Mouse (Mus musculus) layer of hippocampus, adult 8-10 months (tissue): Measurements from ENCODE around the gene Fam120b. TPM values are rescaled to one million over a fixed set of nuclear protein-coding genes. Genes with fewer than 3 reads are reported as not detected.

Experiments used
- DNase-seq, 2 experiments: peaks; one replicate each; pipeline ENCODE4 v3.0.0; 2022; ENCODE audit warnings: low spot score in 2 of 2
- total RNA-seq, 4 experiments: library from RNA; stranded (reverse); gene quantifications; 2 replicates each; pipeline ENCODE4 v1.2.4; 2022

The Fam120b gene
- 10 to 100 TPM; 45.0 to 55.4 (median 50.5) TPM for total RNA-seq

DNA sequence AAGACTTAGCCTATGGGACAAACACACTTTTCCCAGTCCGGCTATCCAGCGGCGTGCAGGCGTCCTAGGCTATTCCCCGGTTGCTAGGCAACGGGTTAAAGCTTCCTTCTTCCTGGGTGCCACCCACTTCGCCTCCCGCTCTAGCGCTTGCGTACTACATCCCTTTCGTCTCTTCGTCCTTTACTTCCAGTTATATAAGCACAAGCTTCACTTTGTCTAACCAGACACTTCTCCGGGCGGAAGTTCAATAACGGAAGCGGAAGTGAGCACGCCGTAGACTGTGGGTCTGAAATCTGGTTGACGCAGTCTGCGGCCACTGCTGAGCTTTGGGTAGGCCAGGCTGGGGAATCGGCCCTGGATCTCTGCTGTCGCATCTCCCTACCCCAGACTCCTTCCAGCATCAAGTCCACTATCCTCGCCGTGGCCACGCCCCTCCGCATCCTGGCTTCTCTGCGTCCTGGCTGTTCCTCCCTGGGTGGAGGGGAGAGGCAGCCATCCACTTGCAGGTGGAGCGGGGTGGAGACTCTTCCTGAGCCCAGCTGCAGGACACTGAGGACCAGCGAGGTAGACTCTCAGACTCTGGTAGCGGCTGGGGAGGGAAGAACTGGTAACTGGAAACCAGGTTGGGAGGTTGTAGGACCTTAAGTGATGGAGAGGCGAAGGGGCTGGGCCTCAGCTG, at the start of gene Fam120b:
Gene Fam120b, plus strand, starts transcription at position 206 of the 679 bp plus-strand sequence.
- DNase-seq = peak; percentile 92 to 96

DNA sequence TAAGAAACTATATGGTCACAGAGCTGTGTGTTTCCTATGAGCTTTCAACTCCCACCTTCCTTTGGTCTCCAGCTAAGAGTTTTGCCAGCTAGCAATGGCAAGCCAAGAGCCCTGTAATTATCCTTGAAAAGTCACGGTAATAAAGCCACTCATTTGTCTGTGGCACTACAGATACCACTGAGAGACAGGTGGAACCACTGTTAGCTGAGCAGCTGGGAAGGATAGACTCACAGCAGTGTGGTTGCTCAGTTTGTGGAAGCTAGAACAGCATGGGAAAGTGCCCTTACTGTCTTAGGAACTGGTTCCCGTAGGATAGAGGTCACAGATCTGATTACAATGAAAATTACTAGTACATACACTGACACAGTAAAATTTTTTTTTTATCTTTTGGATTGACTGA, 45.9 kb upstream of the Fam120b start:
- DNase-seq = no peak

DNA sequence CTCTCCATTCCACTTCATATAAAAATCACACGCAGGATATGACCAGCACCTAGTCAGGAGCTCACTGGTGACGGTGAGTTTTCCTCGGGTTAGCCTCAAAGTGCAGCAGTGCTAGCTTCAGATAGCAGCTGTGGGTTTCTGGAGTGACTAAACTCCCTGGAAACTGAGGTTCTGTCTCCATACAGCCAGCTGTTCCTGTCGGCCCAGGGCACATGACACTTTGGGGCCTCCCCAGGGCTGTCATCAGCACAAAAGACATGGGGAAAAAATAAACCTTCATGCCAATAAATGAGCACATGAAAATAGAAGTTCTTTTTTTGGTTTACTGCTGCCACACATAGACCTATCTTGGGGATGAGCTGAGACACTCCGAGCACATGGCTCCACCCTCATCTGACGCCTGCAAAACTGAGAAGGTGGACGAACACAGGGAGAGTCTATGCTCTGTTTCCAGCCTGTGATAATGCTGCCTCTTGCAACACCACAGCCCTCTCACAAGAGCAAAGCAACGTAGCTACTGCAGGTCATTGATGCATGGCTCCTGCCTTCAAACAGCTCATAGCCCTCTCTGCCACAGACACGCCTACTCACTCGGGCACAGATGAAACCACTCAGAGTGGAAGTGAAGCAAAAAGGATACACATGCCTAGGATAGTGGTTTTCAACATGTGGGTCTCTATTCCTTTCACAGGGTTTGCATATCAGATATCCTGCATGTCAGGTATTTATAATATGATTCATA, 43.0 kb upstream of the Fam120b start:
- no peak for DNase-seq

DNA sequence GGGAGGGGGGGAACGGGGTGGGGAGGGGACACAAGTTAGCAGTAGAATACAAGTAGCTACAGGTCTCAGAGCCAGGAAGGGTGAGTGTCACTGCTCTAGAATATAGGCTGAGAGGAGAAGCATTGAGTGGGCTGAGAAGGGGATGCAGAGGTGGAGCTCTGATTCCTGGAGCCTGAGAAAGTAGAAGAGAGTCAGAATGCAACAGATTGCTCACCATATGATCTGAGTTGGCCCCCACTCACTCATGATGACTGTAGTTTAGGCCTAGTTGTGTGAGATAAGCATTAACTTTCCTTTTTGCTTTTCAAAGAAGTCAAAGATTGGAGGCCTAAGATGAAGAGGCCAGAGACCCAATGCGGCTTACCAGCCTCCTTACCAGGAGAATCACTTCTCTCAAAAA, 42.0 kb upstream of the Fam120b start:
- DNase-seq = no peak

DNA sequence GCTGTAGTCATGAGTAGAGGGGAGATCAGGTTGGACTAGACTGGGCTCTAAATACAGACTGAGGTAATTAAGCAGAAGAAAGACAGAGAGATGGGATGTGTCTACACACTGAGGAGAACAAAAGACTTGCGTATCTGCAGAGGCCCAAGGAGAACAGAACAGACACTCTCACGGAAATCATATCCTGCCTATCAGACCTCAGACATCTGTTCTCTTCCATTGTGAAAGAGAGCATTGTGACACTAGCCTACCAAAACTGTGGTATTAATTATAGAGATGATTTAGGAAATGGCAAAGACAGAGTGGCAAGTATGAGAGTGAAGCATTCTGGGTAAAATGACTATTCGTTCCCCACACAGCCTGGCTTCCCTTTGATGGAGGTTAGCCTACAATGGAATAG, 40.9 kb upstream of the Fam120b start:
- DNase-seq = no peak

DNA sequence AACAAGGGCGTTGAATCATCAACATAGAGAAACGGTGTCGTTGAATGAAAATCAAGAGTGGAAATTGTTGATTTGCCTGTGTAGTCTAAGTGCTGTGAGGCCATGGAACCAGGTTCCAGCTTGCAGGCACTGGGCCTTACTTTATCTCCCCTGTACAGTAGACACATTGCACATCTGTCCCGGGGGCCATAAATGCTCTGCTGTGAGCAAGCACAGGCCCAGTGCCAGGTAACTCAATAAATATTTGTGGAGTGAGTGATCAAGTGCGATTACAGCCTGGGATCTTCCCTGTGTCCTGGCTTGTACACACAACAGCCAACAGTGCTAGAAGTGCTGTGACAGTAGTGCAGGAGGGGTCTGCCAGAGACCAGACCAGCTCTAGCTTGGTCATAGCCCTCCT, 39.5 kb upstream of the Fam120b start:
- no peak for DNase-seq

DNA sequence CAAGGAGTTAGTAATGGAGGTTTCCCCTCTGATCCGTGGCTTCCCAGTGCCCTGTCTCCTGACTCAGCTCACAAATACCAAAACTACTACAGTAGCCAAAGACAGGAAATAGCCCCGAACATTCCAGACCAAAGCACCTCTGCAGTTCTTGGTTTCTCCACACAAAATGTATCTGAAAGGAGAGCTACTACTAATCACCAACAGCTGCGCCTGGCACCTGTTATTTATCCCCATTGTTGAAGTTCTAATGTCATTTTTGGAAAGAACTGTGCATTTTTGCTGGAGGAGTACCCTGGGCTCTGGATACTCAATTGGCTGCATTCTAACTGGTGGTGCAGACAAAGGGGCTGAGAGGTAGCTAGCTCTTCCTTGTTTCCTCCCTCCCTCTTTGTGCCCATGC, 38.9 kb upstream of the Fam120b start:
- DNase-seq = no peak

DNA sequence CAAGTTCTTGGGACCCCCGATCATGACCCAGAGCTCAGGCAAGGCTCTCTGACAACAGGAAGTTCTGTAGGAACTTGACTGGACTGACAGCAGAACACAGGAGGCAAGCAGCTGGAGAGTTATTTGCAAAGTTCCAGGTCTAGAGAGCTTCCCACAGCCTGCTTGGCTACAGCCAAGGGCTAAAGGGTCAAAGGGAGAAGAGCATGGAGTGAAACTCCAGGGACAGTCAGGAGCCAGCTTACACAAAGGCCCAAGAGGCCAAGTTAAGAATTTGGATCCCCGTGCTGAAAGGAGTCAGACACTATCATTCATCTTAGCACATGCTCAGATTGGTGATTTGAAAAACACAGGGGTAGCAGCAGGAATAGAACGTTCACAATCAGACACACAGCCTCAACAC, 32.3 kb upstream of the Fam120b start:
- no peak for DNase-seq

DNA sequence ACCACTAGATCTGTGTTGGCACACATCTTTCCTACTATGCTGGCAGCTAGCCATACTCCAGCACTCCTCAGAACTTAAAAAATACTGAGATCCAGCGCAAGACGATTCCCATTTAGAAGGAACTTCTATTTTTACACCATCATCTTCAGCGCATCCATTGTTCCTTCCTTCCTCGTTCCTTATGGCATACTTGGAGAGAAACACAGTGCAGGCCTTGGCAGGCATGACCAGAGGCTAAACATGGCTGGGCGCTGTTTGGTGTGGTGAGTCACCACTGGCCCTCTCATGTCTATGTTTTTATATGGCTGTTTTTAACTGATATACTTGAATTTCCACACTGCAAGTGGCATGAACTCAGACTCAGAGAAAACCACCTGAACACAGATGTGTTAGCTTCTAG, 30.4 kb upstream of the Fam120b start:
- DNase-seq = no peak

DNA sequence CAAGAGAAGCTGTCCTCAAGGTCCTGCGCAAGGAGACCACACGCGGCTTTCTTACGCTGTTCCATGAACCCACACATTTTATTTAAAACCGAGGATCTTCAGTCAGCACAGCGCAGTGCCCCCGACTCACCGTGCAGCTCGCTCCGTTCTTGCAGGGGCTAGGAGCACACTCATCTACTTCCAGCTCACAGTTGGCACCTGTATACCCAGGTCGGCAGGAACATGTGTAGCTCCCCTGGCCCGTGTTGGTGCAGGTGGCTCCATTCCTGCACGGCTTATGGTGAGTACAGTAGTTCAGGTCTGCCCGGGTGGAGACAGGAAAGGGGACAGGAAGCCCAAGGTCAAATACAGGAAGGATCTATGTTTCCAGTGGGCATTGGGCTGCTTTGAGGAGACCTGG, 25.6 kb upstream of the Fam120b start:
- no peak for DNase-seq

DNA sequence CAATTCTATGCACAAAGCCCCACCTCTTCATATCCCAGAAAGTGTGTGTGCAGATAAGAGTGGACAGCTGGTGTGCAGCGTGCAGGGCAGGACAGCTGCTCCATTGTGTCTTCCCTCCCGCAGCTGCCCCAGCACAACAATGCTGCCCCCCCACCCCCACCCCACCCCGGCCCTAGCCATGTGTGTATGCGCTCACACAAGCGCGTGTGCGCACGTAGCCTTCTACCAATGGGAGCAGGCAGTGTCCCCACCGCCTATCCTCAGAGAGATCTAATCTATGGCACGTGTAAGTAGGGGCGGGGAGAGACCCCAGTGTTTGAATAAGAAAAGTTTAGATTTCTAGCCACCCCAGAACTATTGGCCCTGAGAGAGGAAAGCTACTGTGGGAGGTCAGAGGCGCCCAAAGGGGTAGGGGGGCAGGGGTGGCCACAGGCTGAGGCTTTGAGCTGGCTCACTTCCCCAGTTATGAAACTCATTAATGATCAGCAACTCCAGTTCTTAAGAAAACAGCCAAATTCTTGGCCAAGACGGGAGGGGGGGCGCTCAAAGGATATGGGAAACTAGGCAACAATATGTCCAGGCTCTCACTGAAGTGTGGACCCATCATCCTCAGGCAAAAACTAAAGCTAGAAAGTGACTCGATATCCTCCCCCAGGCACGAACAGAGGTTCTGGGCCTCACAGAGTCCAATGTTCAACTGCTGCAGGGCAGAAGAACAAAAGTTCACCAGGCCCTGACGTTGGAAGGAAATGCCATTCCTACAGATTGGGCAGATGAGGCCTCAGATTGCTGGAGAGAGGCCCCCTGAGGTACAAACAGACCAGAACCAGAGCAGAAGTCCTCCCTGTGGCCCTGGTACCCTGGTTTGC, 23.8 kb upstream of the Fam120b start:
- no peak for DNase-seq

DNA sequence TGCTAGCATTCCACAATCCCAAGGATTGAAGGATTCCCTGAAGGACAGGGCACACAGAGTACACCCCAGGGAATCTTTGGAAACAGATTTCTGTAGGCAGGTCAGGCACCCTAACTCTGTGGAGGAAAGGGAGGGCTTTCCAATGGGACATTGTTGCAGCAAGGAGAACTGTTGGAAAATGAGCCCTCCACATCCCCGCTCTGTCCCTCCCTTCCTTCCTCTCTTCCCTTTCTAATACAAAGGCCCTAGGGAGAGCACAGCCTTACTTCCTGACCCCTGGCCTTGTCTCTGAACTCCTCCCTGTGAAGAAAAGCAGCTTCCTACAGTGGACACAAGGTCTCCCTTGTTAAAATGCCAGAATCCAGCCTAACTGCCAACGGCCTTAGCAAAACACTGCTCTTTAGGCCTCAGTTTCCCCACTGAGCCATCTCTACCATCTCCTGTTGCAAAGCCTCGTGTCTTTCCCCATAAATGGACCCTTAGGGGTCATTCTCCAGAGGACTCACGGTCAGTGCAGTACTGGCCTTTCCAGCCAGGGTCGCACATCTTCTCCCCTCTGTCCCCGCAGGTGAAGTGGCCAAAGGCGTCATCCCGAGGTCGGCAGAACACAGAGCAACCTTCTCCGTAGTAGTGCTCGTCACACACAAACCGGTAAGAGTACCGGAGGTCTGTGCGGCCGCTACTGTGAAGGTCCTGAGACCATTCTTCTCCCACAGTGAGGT, 22.9 kb upstream of the Fam120b start:
- no peak for DNase-seq

DNA sequence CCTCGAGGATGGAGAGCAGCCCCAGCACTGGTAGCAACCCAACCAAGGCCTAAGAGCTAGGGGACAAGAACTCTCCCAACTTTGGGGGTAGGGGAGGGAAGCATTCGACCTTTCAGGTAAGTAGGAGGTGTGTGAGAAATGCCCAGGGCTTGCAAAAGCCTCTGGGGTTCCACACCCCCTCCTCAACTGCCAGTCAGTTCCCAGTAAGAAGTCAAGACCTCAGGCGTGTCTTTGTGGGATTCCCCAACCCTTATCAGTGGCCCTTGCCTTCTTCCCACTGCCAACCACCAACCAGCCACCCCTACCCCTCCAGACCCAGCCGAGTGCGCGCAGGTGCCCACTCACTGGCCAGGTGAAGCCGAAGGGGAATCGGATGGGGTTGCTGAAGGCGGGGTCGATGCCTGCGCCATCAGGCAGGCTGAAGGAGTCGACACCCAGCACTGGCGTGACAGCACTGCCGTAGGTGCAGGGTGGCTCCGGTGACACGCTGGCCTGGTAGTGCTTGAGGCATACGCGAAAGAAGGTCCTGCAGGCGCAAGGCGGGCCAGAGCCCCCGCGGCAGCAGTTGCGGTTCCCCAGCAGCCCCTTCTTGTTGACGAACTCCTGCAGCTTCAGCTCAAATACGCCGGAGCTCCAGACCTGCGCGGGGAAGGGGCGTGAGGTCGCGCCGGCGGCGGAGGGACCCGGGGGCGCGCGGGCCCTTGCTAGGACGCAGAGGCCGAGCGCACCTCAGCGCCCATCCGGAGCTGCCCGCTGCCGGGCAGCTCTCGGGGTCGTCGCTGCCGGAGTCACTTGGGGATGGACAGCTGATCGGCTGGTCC, 21.5 kb upstream of the Fam120b start:
- DNase-seq = no peak

DNA sequence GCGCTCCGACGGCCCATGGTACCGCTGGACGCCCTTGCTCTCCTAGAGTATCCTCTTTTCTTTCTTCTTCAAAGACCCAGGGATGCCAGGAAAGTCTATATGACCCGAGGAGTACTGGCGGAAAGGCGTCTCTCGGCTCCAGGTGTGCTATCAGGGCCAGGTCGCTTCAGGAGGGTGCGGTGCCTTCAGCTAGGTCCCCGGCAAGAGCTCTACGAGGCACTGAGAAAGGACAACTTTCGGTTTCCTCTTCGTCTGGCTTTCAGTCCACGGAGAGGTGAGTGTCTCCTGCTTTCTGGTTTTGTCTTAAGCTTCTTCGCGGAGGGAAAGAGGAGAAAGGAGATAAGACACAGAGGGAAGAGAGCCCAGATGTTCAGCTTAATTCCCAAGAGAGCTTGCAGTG, 20.8 kb upstream of the Fam120b start:
- DNase-seq = no peak

DNA sequence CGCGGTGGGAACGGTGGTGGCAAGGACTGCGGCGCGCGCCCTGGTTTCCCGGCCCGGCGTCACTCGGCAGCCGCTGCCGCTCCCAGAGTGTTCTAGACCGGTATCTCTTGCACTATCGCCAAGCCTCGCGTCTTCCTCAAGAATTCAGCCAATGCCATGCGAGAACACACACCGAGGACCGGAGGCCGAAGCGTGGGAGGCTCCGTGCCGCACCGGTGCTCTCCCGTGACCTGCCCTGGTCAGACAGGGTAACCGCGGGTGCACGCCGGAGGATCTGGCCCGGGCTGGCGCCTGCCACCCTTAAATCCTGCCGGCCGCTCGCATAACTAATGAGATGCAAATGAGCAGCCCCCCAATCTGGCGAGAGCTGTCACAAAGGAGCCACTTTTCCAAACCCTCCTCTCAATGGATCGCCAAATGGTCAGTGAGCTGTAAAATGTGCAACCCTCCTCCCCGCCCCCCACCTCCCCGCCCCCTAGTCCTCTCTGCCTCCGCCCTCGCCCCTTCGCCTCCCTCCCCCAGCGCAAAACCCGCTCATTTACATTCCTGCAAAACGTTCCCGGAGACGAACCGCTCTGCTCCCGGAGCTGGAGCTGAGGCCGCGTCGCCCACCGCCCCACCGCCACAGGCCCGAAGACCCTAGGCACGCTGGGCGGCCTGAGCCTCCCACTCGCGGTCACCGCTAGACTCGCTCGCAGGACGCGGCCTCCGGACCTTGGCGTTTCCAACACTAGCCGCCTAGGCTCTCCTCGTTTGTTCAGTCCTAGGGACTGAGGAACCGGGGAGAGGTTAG, 20.1 kb upstream of the Fam120b start:
- peak in 1 of 2 experiments; percentile 55 for DNase-seq

DNA sequence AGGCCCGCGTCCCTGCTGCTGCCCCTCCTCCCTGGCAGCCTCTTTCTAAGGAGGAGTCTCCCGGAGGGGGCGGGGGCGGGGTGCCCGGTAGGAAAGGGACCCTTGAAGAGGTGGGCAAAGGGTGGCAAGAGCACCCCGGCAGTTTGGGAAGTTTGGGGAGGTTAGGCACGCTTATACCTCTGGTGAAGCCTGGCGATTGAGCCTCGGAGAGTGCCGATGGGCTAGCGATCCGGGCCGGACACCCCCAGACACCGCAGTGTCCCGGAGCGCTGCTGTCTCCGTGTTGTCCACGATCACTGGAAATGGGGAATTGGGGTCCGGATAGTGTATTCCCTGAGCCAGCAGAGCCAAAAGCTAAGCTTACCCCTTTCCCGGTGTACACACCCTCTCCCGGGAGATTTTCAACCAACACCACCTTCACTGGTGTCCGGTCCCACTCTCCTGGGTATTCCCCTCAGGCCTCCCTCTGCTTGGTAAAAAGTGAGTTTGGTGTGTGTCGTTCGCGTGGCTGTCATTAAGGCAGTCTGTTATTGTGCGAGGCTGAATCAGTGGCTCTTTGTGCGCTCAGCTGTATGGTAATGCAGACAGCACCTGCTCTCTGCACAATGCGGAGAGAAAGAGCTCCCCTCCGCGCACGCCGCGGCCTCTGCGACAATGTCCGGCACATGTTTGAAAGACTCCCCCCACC, 19.4 kb upstream of the Fam120b start, which contains the start of gene Dll1:
Gene Dll1, minus strand, starts transcription at position 379 of the 688 bp plus-strand sequence.
- DNase-seq = no peak

DNA sequence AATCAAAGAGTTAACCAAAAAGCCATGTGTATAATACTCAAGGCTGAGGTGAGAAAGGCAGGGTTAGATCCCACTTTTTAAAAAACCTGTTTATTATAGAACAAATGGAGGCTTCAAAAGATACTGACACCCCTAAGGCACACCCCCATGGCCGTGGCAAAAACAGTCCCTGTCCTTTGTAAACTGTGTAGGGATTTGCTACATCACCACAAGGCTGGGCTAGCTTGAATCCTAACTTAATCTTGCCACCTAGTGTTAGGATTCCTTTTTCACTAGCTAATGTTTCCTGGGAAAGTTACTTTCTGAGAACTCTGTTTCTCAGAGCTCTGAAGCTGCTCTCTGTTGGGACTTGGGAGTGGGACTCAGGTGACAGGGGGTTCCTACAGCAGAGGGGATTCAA, 18.1 kb upstream of the Fam120b start:
- no peak for DNase-seq

DNA sequence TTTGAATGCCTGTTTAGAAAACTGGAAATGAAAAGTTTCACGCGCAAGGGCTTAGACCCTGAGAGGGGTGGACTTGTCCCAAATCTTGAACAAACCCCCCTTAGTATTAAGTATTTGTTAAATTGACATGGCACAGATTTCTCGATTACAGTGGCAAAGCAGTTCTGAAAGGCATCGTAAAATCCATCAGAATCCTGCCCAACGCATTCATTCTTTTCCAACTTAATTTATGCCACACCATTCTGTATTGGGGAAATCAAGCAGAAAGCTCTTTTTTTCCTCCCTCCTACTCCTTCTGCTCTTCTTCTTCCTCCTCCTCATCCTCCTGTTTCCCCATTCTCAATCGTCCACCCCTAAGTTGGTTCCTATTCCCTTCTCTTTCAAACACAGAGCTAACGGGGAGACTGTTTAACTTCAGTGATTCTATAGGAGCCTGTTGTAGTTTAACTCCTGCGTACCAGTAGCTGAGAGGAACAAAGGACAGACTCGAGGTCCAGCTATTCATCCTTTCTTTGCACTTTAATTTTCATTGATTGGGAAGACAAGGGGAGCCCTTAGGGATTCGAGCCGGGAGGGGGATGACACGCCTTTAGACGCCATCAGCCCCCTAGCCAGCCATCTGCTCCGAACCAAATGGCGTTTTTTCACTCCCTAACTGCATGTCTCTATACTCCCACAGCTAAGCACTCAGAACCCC, 17.4 kb upstream of the Fam120b start:
- no peak for DNase-seq
